Comparison of ENCODE assay signal across 19 mouse cellular contexts in genomic region chr13:75824611-75825319, GRCm38 (mm10). TPM values are rescaled to one million over a fixed set of nuclear protein-coding genes. Genes with fewer than 3 reads are reported as not detected.
DNase-seq lines count a peak whose midpoint lies in the region; ATAC-seq and TF ChIP-seq lines count a peak whose summit lies in the region.
"Had no signal": no experiment of that assay in that cellular context is flagged by ENCODE, and none has a peak within 500 bp of the region (broad histone marks: within the 10 kb centered on the region; RNA-seq: fewer than 3 reads in every experiment).

No protein-coding gene starts in this region.

- no peak for TF ChIP-seq CTCF in C2C12 (IDR thresholded peaks at IDR 0.05; ENCODE audit: control insufficient read depth, insufficient read depth, insufficient read length)
- no peak for TF ChIP-seq CTCF in bone marrow, adult 2 months (IDR thresholded peaks at IDR 0.05; ENCODE audit: control insufficient read depth, insufficient read depth, low read length)

- no peaks in the 10 kb centered on the region for H3K79me3 ChIP-seq in C2C12 (ENCODE audit: low read depth)

- H3K36me3 ChIP-seq in C2C12 (ENCODE audit: control insufficient read depth, insufficient read depth): no peaks in the 10 kb centered on the region
- no peaks in the 10 kb centered on the region for H3K36me3 ChIP-seq in hindbrain, embryonic 10.5 days
- H3K36me3 ChIP-seq: heart, embryonic 15.5 days; hindbrain, embryonic 13.5 days; limb, embryonic 12.5 days; liver, embryonic 15.5 days had no signal

- peak; percentile 42 for DNase-seq in 3134 (ENCODE audit: extremely low read depth, insufficient read length, low spot score)
- no peak for DNase-seq in kidney, adult 11 months
- no peak for DNase-seq in layer of hippocampus, adult 9-10 months (ENCODE audit: low spot score)
- DNase-seq in adrenal gland, adult 8-10 months: no peak
- DNase-seq in hindbrain, embryonic 10.5 days (ENCODE audit: low spot score): no peak
- DNase-seq: forebrain, postnatal 0 days; gastrocnemius, adult 2 months; heart, adult 18-20 months; midbrain, embryonic 14.5 days; thymus, postnatal 4 days had no signal

- no peaks in the 10 kb centered on the region for H3K9me3 ChIP-seq in hindbrain, embryonic 10.5 days
- H3K9me3 ChIP-seq: heart, embryonic 15.5 days; hindbrain, embryonic 13.5 days; limb, embryonic 12.5 days; liver, embryonic 15.5 days had no signal

- no peak for TF ChIP-seq POLR2A in bone marrow, adult 2 months (IDR thresholded peaks at IDR 0.05; ENCODE audit: borderline replicate concordance, control insufficient read depth, low read depth, low read length)

- no peaks in the 10 kb centered on the region for H3K27me3 ChIP-seq in C2C12 (ENCODE audit: control insufficient read depth, insufficient read depth, insufficient read length)
- no peaks in the 10 kb centered on the region for H3K27me3 ChIP-seq in hindbrain, embryonic 10.5 days (ENCODE audit: insufficient read depth, poor library complexity, severe bottlenecking)
- H3K27me3 ChIP-seq: heart, embryonic 15.5 days; hindbrain, embryonic 13.5 days; limb, embryonic 12.5 days; liver, embryonic 15.5 days had no signal

- H3K27ac ChIP-seq in bone marrow, adult 2 months (ENCODE audit: control insufficient read depth, insufficient read depth, low read depth, low read length, poor library complexity): peak overlapping the region; percentile 71; the same call in 1 of the 2 replicates
- H3K27ac ChIP-seq in hindbrain, embryonic 10.5 days: no peak overlapping the region
- H3K27ac ChIP-seq: gastrocnemius, adult 2 months; heart, embryonic 15.5 days; hindbrain, embryonic 13.5 days; kidney, postnatal 0 days; limb, embryonic 12.5 days had no signal

- peak; percentile 49 for ATAC-seq in inflammation-experienced regulatory T-cells, adult 6 months
- ATAC-seq: forebrain, postnatal 0 days; intestine, postnatal 0 days had no signal

- peaks cover 6% of the 10 kb centered on the region; the same call in 1 of the 2 replicates for H3K4me1 ChIP-seq in bone marrow, adult 2 months (ENCODE audit: control insufficient read depth, insufficient read depth, low read length)
- no peaks in the 10 kb centered on the region for H3K4me1 ChIP-seq in hindbrain, embryonic 10.5 days (replicated peaks)
- H3K4me1 ChIP-seq: heart, embryonic 15.5 days; hindbrain, embryonic 13.5 days; limb, embryonic 12.5 days; liver, embryonic 15.5 days had no signal

- no peak overlapping the region for H3K4me3 ChIP-seq in C2C12 (ENCODE audit: insufficient read depth, poor library complexity, severe bottlenecking)
- H3K4me3 ChIP-seq in bone marrow, adult 2 months (replicated peaks; ENCODE audit: control insufficient read depth, low read depth, low read length): no peak overlapping the region
- no peak overlapping the region for H3K4me3 ChIP-seq in hindbrain, embryonic 10.5 days
- H3K4me3 ChIP-seq: gastrocnemius, adult 2 months; heart, embryonic 15.5 days; hindbrain, embryonic 13.5 days; limb, embryonic 12.5 days; liver, embryonic 15.5 days had no signal

- no peak overlapping the region for H3ac ChIP-seq in C2C12 (ENCODE audit: control insufficient read depth, insufficient read length, low read depth)

- H3K79me2 ChIP-seq in C2C12 (ENCODE audit: control insufficient read depth, insufficient read depth): no peaks in the 10 kb centered on the region

- 29% methylated on average over 5 of the region's 5 CpGs for WGBS in bone marrow, adult 2 months
- 82% methylated on average over 5 of the region's 5 CpGs for WGBS in hindbrain, embryonic 10.5 days

TF ChIP-seq in C2C12, 6 proteins besides CTCF, POLR2A, EP300 and RAD21:
- TF ChIP-seq CEBPB (IDR thresholded peaks at IDR 0.05; ENCODE audit: low read depth) (peak; percentile 84), MYOG (IDR thresholded peaks at IDR 0.05; ENCODE audit: control insufficient read depth, extremely low read depth, insufficient read length) (no peak), MAX (IDR thresholded peaks at IDR 0.05) (no peak), FOSL1 (IDR thresholded peaks at IDR 0.05; ENCODE audit: insufficient read depth, low read length, poor library complexity, severe bottlenecking) (no peak), USF1 (IDR thresholded peaks at IDR 0.05; ENCODE audit: low read depth) (no peak), MYOD1 (IDR thresholded peaks at IDR 0.05; ENCODE audit: control insufficient read depth, insufficient read length, low read depth) (no peak)
TF ChIP-seq in C2C12: peak in this region for 1.

RNA-seq across cellular contexts. Expression of gene Glrx, which starts 14.9 kb away (rescaled TPM):
- 41.9 TPM for polyA plus RNA-seq in C2C12 (2012; fragmentation: generic; extraction: Trizol)
- polyA plus RNA-seq in bone marrow, adult 2 months (2011; ENCODE audit: insufficient read depth, insufficient read length, low replicate concordance, missing spikeins): 27.7 and 64.5 TPM in 2 replicates
- 100 to 1,000 TPM; 230 to 500 (median 245) TPM for polyA plus RNA-seq in inflammation-experienced regulatory T-cells, adult 6 months (2017; shearing (Covaris generic))
- 10 to 100 TPM; 21.6 to 27.4 (median 24.4) TPM for total RNA-seq in adrenal gland, adult 8-10 months (2022)
- polyA plus RNA-seq in hindbrain, embryonic 10.5 days (2016; fragmentation: Nextera tagmentation; extraction: Ambion mirVana): 38.4 and 39.9 TPM in 2 replicates
